Mouse (Mus musculus): ENCODE data around the gene Hipk3. TPM values are rescaled to one million over a fixed set of nuclear protein-coding genes. Genes with fewer than 3 reads are reported as not detected.

Hipk3 gene
- total RNA-seq, 2 experiments from 2014 or later, result 69.4 to 72.5 TPM

DNA sequence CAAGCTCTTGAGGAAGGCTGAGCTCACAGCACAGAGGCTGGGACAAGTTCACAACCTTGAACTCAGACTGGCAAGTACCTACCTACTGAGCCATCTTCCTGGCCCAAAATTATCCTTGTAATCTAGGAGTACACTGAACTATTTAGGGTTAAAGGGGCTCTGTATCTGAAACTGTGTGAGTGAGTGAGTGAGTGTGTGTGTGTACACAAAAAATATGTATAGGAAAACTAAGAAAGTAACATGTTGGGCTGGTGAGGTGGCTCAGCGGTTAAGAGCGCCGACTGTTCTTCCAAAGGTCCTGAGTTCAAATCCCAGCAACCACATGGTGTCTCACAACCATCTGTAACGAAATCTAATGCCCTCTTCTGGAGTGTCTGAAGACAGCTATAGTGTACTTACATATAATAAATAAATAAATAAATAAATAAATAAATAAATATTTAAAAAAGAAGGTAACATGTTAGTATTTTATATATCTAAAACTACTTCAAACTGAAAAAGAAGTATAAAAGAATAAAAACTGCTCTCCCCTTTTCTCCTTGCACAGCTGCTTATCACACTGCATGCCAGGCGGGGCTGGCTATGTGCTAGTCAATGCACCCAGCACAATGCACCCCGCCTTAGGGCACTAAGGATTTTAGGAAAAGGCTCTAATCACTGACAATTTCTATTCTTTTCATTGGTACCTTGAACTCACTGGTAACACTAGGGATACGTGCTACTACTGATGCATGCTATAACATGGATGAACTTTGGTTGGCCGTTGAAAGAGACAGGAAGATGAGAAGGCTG, 28.4 kb downstream of the Hipk3 start:
- no peak overlapping the region for H3K4me3 ChIP-seq
- no peak for TF ChIP-seq CTCF (conservative IDR thresholded peaks at IDR 0.05)
- no peak overlapping the region for H3K27ac ChIP-seq
- DNase-seq (ENCODE audit: low spot score in 2 of 2), result no peak

DNA sequence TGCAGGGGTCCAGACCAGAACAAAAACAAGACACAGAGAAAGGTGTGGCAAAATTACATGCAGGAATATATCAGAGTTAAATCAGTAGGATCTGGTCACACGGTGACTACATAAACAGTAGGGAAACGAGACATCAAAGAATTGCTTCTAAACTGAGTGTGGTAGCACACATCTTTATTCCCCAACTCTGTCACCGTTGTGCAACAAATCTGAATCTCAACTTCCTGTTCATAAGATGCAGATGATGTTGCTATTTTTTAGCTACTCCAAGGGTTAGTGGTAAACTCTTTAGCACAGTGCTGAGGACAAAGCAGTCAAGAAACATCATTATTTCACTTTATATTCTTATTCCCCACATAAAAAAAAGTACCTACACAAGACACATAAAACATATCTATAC, 34.2 kb downstream of the Hipk3 start:
- no peak for DNase-seq (ENCODE audit: low spot score in 2 of 2)
- TF ChIP-seq CTCF (conservative IDR thresholded peaks at IDR 0.05), result no peak
- H3K4me3 ChIP-seq, result no peak overlapping the region

GRCm38 (mm10) chr2:104458569-104459332, 35.5 kb downstream of the Hipk3 start:
- Histone ChIP-seq H3K4me3 (no peak overlapping the region), H3K27ac (no peak overlapping the region)
- TF ChIP-seq CTCF (conservative IDR thresholded peaks at IDR 0.05), result no peak
- DNase-seq (ENCODE audit: low spot score in 2 of 2), result no peak

More for the DNA sequence above, 34.2 kb downstream of the Hipk3 start:
- no peak overlapping the region for H3K27ac ChIP-seq

DNA sequence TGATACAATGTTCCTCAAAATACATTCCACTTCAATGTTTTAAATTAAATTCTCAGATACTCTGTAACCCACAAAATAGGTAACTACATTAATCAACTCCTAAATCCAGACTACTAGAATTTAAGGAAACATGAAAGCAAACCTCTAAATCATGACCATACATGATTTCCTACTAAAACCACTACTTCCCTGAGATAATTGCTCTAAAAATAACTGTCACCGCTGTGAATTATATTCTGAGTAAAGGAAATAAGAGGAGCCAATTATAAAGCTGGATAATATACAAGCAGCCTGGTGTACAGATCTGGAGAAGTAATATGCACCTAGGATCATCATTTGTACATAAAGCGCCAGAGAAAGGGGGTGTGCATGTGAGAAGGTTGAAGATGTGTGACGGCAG, 37.1 kb downstream of the Hipk3 start:
- TF ChIP-seq CTCF (conservative IDR thresholded peaks at IDR 0.05), result no peak
- Histone ChIP-seq H3K27ac (no peak overlapping the region), H3K4me3 (no peak overlapping the region)
- no peak for DNase-seq (ENCODE audit: low spot score in 2 of 2)

DNA sequence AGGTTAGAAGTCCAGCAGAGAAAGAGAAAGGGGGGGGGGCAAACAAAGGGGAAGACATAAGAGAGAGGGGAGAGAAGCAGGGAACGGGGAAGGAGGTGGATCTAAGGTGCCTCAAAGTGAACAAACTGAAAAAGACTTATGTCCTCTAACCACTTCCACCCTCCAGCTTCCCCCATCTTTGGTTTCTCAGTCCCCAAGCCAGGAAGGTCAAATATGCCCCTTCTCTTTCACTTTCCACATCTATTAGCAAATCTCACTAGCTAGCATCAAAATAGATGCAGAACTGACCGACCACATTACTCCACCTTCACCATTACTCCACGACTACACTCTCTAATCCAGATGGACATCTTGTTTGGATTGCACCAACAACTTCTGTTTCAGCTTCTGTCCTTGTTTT, 43.6 kb downstream of the Hipk3 start:
- no peak overlapping the region for H3K27ac ChIP-seq
- no peak for TF ChIP-seq CTCF (conservative IDR thresholded peaks at IDR 0.05)
- H3K4me3 ChIP-seq, result no peak overlapping the region
- no peak for DNase-seq (ENCODE audit: low spot score in 2 of 2)

- H3K4me3 ChIP-seq, result no peak overlapping the region
- no peak overlapping the region for H3K27ac ChIP-seq
- DNase-seq (ENCODE audit: low spot score in 2 of 2), result no peak
- no peak for TF ChIP-seq CTCF (conservative IDR thresholded peaks at IDR 0.05)
Observed at GRCm38 (mm10) chr2:104449191-104449590, 45.1 kb downstream of the Hipk3 start.

DNA sequence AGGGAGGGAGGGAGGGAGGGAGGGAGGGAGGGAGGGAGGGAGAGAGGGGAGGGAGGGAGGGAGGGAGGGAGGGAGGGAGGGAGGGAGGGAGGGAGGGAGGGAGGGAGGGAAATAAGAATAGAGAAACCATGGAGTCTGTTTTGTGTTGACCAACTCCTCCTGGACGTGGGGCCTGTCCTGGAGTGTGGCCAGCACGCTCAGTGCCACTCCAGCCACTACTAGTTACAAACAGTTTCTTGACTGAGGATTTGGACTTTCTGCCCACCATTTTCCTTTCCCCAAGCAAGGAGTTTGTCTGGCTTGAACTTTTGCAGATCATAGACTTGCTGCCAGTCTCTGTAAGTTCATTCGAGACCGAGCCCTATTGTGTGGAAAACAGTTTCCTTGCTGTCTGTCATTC, 46.0 kb downstream of the Hipk3 start:
- Histone ChIP-seq H3K4me3 (no peak overlapping the region), H3K27ac (no peak overlapping the region)
- DNase-seq (ENCODE audit: low spot score in 2 of 2), result no peak
- TF ChIP-seq CTCF (conservative IDR thresholded peaks at IDR 0.05), result no peak

GRCm38 (mm10) chr2:104446016-104446415, 48.2 kb downstream of the Hipk3 start:
- no peak for TF ChIP-seq CTCF (conservative IDR thresholded peaks at IDR 0.05)
- no peak overlapping the region for H3K4me3 ChIP-seq
- no peak overlapping the region for H3K27ac ChIP-seq
- DNase-seq (ENCODE audit: low spot score in 2 of 2), result no peak

- Histone ChIP-seq H3K4me3 (no peak overlapping the region), H3K27ac (no peak overlapping the region)
- TF ChIP-seq CTCF (conservative IDR thresholded peaks at IDR 0.05), result peak; percentile 86
- peak; percentile 61 to 62 for DNase-seq (ENCODE audit: low spot score in 2 of 2)
Observed at GRCm38 (mm10) chr2:104444776-104445175, 49.5 kb downstream of the Hipk3 start.

DNA sequence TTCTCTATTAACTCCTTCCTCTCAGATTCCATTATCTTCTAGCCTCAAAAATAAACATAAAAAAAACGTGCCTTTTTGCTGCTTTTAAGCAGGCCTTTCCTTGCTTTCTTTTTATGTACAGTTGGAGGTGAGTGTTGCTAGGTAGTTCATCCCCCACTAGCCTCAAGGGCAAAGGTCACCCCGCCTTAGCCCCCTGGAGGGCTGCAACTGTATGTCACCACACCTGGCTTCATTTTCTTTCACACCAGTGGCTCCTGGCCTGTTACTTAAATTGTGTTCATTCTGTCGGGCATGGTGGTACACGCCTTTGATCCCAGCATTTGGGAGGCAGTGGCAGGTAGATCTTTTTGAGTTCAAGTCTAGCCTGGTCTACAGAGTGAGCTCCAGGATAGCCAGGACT, 51.9 kb downstream of the Hipk3 start:
- H3K27ac ChIP-seq, result no peak overlapping the region
- H3K4me3 ChIP-seq, result no peak overlapping the region
- DNase-seq (ENCODE audit: low spot score in 2 of 2), result no peak
- TF ChIP-seq CTCF (conservative IDR thresholded peaks at IDR 0.05), result peak; percentile 17

GRCm38 (mm10) chr2:104436226-104436625, 58.0 kb downstream of the Hipk3 start:
- no peak for DNase-seq (ENCODE audit: low spot score in 2 of 2)
- no peak overlapping the region for H3K27ac ChIP-seq
- no peak overlapping the region for H3K4me3 ChIP-seq
- TF ChIP-seq CTCF (conservative IDR thresholded peaks at IDR 0.05), result no peak

DNA sequence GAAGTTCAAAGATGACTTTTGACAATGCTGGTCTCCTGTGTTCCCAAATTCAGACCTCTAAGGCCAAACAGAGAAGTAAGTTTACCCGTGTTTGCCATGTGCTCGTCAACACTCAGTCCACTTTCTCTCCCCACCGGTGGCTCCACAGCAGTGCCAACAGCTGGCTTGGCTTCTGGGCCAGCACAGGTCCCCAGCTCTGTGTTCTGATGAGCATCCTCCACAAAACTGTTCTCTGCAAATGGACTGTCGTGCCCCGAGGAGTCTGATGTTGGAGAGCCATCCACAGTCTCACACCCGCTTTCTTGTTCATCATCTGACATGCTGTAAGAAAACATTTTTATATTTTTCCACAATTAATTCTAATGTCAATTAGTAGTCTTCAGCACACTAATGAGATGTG, 63.2 kb downstream of the Hipk3 start:
- no peak for DNase-seq (ENCODE audit: low spot score in 2 of 2)
- Histone ChIP-seq H3K4me3 (no peak overlapping the region), H3K27ac (no peak overlapping the region)
- no peak for TF ChIP-seq CTCF (conservative IDR thresholded peaks at IDR 0.05)

DNA sequence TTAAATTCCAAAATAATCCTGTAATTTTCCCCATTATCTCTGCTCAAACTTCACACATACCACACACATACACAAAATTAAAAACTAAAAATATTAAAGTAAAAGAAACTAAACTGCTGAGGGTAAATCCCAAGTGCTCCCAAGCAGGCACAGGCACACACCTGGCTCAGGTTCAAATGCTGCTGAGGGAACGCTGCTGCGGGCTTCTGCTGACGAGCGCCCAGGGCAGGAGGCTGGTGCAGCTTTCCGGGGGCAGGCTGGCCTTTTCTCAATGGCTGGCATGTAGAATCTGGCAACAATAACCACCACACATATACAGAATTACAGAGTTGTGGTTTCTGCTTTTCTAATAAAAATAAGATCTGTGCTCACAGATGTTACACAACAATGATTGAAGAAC, 63.7 kb downstream of the Hipk3 start:
- DNase-seq (ENCODE audit: low spot score in 2 of 2), result no peak
- H3K4me3 ChIP-seq, result no peak overlapping the region
- no peak overlapping the region for H3K27ac ChIP-seq
- no peak for TF ChIP-seq CTCF (conservative IDR thresholded peaks at IDR 0.05)

DNA sequence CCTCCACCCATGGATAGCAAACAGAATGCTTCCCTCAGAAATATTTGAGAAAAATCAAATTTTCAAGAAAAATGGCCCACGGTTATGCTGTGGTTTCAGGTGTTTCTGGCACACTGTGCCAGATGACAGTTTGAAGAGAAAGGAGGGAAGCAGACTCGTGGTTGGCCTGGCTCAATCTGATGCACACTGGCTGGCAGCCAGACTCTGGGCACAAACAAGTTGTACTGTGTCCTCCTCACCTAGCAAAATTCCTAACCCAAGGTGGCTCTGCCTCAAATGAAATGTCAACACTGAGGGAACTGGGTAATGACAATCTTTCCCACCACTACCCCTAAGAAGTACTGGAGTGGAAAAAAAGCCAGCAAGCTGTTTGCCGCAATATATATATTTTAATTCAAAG, 68.1 kb downstream of the Hipk3 start:
- DNase-seq (ENCODE audit: low spot score in 2 of 2), result no peak
- no peak for TF ChIP-seq CTCF (conservative IDR thresholded peaks at IDR 0.05)
- Histone ChIP-seq H3K27ac (no peak overlapping the region), H3K4me3 (no peak overlapping the region)
